Mouse (Mus musculus): ENCODE data around the gene Rnf217. TPM values are rescaled to one million over a fixed set of nuclear protein-coding genes. Genes with fewer than 3 reads are reported as not detected.

Rnf217 gene
- polyA plus RNA-seq, 1 experiment from 2014 or later = 3.6 TPM

DNA sequence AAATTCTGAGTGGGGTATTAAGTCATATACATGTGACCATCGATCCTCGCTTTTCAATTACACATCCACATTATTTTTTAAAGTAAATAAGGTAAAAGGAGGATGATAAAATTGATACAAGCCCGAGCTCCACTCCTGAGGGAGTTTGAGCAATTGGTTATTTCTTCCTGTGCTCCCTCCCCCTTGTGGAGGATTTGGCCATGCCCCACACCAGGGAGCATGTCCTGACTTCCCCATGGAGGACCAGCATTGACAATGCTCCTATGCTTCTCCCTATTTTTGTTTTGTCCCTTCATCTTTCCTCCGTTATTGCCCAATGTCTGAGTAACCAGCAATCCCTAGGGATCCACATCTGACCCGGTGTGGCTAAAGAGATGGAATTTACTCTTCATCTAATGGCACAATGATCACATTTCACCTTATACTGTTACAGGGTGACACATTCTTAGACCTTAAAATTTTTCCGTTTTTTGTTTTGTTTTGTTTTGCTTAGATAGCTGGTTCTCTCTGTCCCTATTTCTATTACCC is 53.5 kb downstream of the Rnf217 start:
- ATAC-seq (no peak), DNase-seq (ENCODE audit: low read depth, low spot score) (no peak)
- ChIA-PET CTCF (interaction anchor here (1.7 kb wide), 1 partner anchor 13 kb away, joined by 3 read pairs; no protein-coding TSS in a partner anchor), POLR2A (no interaction called here)
- no peak for TF ChIP-seq CTCF (IDR thresholded peaks at IDR 0.05)
- in situ Hi-C loops (cut with MboI; ENCODE audit: low pct_unique_long_range_greater_than_20kb) = no loop called here
- no peaks in the 10 kb centered on the region for H3K27me3 ChIP-seq

- POLR2A ChIA-PET = no interaction called here
Measured at GRCm38 (mm10) chr10:31553302-31553701, 55.7 kb downstream of the Rnf217 start.

DNA sequence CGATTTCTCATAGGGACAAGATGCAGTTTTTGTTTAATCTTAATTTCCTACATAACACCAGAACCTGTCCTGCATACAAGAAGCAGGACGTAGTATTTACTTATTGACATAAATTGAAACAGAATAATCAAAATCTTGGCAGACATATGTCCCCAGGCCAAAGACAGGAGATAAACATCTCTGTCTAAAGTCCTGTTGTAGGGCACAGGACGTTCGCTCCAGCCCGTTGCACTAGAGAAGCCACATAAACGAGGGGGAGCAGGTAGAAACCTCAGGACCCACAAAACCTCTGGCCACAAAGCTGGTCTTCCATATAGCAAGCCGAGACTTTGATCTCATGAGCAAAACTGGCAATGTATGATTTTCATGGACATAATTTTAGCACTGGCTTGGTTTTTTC is 57.1 kb downstream of the Rnf217 start:
- no peak for ATAC-seq
- DNase-seq (ENCODE audit: low read depth, low spot score) = no peak
- in situ Hi-C loops (cut with MboI; ENCODE audit: low pct_unique_long_range_greater_than_20kb) = no loop called here
- no peak for TF ChIP-seq CTCF (IDR thresholded peaks at IDR 0.05)
- CTCF ChIA-PET = no interaction called here
- H3K27me3 ChIP-seq = no peaks in the 10 kb centered on the region
- POLR2A ChIA-PET = no interaction called here

More at GRCm38 (mm10) chr10:31553302-31553701, 55.7 kb downstream of the Rnf217 start:
- in situ Hi-C loops (cut with MboI; ENCODE audit: low pct_unique_long_range_greater_than_20kb) = no loop called here
- CTCF ChIA-PET = no interaction called here
- no peaks in the 10 kb centered on the region for H3K27me3 ChIP-seq
- ATAC-seq = no peak
- TF ChIP-seq CTCF (IDR thresholded peaks at IDR 0.05) = no peak
- no peak for DNase-seq (ENCODE audit: low read depth, low spot score)

DNA sequence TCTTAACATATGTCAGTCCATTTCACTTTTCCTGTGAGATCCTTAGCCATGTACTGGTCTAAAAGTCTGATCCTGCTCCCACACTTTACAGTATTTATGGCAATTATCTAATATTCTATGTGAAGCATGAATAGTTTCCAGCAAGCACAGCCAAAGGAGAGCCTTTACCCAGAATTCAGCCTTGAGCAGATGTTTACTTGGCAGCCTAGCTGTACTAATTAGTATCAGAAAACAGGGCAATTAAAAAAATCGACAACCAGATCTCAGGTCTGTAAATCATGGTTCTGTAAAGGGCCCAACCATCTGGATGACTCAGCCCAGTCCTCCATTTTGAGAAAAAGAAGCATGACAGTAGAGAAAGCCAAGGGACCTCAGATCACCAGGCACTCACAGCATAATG is 57.6 kb downstream of the Rnf217 start:
- ATAC-seq = no peak
- no peaks in the 10 kb centered on the region for H3K27me3 ChIP-seq
- no peak for TF ChIP-seq CTCF (IDR thresholded peaks at IDR 0.05)
- POLR2A ChIA-PET = no interaction called here
- CTCF ChIA-PET = no interaction called here
- no peak for DNase-seq (ENCODE audit: low read depth, low spot score)
- in situ Hi-C loops (cut with MboI; ENCODE audit: low pct_unique_long_range_greater_than_20kb) = no loop called here

DNA sequence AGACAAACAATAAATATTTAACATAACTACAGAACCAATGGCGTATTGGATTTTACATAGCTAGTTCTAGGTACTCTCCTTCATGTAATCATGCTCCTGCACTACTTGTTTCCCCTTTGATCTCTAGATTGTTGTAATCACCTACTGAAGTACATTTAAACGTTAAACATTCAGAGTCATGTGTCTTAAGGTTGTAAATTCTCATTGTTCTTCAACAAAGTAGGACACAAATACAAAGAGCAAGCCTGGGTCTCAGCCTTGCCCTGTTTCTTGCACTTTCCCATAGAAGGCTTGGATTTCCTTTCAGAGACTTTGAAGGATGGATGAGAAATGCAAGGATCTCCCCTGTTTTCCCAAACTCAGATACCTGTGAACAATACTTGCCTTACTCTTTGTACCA is 61.8 kb downstream of the Rnf217 start:
- in situ Hi-C loops (cut with MboI; ENCODE audit: low pct_unique_long_range_greater_than_20kb) = no loop called here
- no peak for TF ChIP-seq CTCF (IDR thresholded peaks at IDR 0.05)
- ChIA-PET CTCF (interaction anchor here (1.7 kb wide), 1 partner anchor 18 kb away, joined by 5 read pairs; no protein-coding TSS in a partner anchor), POLR2A (no interaction called here)
- no peaks in the 10 kb centered on the region for H3K27me3 ChIP-seq
- DNase-seq (ENCODE audit: low read depth, low spot score) (no peak), ATAC-seq (no peak)

DNA sequence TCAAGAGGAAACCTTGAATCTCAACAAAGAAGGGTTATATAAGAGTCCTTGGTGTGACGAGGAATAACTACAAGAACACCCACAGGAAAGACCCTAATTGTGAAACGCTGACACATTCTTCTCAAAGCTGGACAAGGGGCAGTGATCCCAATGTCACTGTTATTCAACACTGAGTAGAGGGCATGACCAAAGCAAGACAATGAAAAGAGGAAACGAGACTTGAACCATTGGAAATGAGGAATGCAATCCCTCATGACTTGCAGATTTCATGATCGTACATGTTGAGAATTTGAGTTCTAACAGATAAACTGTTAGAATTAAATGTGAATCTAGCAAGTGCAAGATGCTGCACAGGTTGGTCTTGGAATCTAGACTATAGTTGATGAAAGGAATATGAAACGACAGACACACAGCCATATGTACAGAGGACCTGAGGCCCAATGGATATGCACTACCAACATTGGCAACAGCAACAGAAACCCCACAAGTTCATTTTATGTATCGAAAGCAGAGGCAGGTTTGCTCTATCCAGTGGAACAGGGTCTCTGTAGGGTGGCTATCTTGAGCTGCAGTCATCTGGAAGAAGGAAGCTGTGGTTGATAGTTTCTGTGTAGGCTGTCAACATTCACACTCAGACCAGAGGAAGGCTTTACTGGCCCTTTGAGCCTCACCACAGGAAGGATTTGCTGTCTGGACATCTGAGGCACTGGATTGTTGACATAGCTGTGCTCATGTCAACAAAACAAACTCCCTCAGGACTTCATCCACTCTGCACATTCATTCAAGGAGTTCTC is 64.6 kb downstream of the Rnf217 start:
- ATAC-seq (no peak), DNase-seq (ENCODE audit: low read depth, low spot score) (no peak)
- CTCF ChIA-PET = interaction anchor here (1.4 kb wide), 1 partner anchor 14 kb away, joined by 3 read pairs; no protein-coding TSS in a partner anchor
- H3K27me3 ChIP-seq = no peaks in the 10 kb centered on the region
- POLR2A ChIA-PET = no interaction called here
- in situ Hi-C loops (cut with MboI; ENCODE audit: low pct_unique_long_range_greater_than_20kb) = no loop called here
- no peak for TF ChIP-seq CTCF (IDR thresholded peaks at IDR 0.05)

- in situ Hi-C loops (cut with MboI; ENCODE audit: low pct_unique_long_range_greater_than_20kb) = no loop called here
- no peak for ATAC-seq
- TF ChIP-seq CTCF (IDR thresholded peaks at IDR 0.05) = no peak
- no peaks in the 10 kb centered on the region for H3K27me3 ChIP-seq
- DNase-seq (ENCODE audit: low read depth, low spot score) = no peak
- POLR2A ChIA-PET = no interaction called here
- CTCF ChIA-PET = interaction anchor here (1.6 kb wide), 2 partner anchors 9 to 12 kb away, joined by 3 to 8 read pairs; no protein-coding TSS in a partner anchor
Measured at GRCm38 (mm10) chr10:31540518-31540917, 68.5 kb downstream of the Rnf217 start.

- no peaks in the 10 kb centered on the region for H3K27me3 ChIP-seq
- no peak for TF ChIP-seq CTCF (IDR thresholded peaks at IDR 0.05)
- DNase-seq (ENCODE audit: low read depth, low spot score) = no peak
- no peak for ATAC-seq
- CTCF ChIA-PET = interaction anchor here (1.6 kb wide), 1 partner anchor 11 kb away, joined by 8 read pairs; no protein-coding TSS in a partner anchor
- in situ Hi-C loops (cut with MboI; ENCODE audit: low pct_unique_long_range_greater_than_20kb) = no loop called here
- POLR2A ChIA-PET = no interaction called here
Measured at GRCm38 (mm10) chr10:31539351-31539750, 69.6 kb downstream of the Rnf217 start.

DNA sequence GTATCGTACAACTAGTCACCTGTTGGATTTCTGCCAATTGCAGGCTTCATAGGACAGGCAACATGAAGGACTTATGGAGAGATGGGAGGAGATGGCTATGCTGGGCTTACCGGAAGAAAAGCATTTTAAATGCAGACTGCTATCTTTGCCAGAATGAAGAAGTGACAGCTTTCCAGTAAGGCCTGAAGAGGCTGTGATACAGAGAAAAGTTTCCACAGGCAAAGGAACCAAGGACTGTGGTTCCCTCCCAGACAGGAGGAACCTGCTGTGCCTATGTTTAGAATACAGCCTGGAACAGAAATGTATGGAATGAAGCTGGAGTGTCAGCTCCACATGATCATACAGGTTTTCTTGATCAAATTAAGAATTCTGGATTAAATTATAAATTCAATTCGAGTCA is 70.3 kb downstream of the Rnf217 start:
- ATAC-seq = no peak
- TF ChIP-seq CTCF (IDR thresholded peaks at IDR 0.05) = no peak
- DNase-seq (ENCODE audit: low read depth, low spot score) = no peak
- no peaks in the 10 kb centered on the region for H3K27me3 ChIP-seq
- POLR2A ChIA-PET = no interaction called here
- CTCF ChIA-PET = interaction anchor here (1.6 kb wide), 1 partner anchor 10 kb away, joined by 8 read pairs; no protein-coding TSS in a partner anchor
- in situ Hi-C loops (cut with MboI; ENCODE audit: low pct_unique_long_range_greater_than_20kb) = no loop called here

GRCm38 (mm10) chr10:31538243-31538642 is 70.7 kb downstream of the Rnf217 start:
- in situ Hi-C loops (cut with MboI; ENCODE audit: low pct_unique_long_range_greater_than_20kb) = no loop called here
- no peak for DNase-seq (ENCODE audit: low read depth, low spot score)
- POLR2A ChIA-PET = no interaction called here
- CTCF ChIA-PET = interaction anchor here (0.8 to 1.7 kb wide), 2 partner anchors 11 to 21 kb away, joined by 3 to 7 read pairs; no protein-coding TSS in a partner anchor
- no peaks in the 10 kb centered on the region for H3K27me3 ChIP-seq
- no peak for ATAC-seq
- TF ChIP-seq CTCF (IDR thresholded peaks at IDR 0.05) = no peak

GRCm38 (mm10) chr10:31537213-31537612 is 71.8 kb downstream of the Rnf217 start:
- ATAC-seq = no peak
- ChIA-PET POLR2A (no interaction called here), CTCF (interaction anchor here (1.7 kb wide), 1 partner anchor 12 kb away, joined by 7 read pairs; no protein-coding TSS in a partner anchor)
- no peak for DNase-seq (ENCODE audit: low read depth, low spot score)
- in situ Hi-C loops (cut with MboI; ENCODE audit: low pct_unique_long_range_greater_than_20kb) = no loop called here
- no peaks in the 10 kb centered on the region for H3K27me3 ChIP-seq
- no peak for TF ChIP-seq CTCF (IDR thresholded peaks at IDR 0.05)
